Comparison of ENCODE assay signal across 8 mouse cellular contexts in the genomic region with DNA sequence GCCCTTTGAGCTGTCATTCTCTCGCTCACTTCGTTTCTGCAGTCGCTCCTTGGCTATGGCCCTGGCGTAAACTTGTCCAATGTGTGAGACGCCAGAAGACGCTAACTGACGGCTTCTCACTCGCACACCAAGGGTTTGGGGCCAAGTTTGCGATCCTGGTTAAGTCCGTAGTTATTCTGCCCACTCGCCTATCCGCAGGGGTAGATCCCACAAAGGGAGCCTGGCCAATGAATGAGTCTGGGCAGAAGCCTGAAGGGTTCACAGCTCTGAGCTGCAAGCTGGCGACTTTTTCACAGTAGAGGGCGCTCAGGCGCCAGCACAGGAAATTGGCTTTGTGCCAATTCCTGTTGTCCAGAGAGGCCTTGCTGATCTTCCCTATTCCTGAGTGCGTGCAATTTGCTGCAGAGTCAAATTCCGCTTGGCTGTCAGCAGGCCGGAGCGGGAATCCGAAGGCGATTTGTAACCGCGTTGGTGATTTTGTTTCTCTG. TPM values are rescaled to one million over a fixed set of nuclear protein-coding genes. Genes with fewer than 3 reads are reported as not detected.
DNase-seq lines count a peak whose midpoint lies in the region; ATAC-seq lines count a peak whose summit lies in the region.
"Not testable (repeated sequence)": the region's sequence is repeated elsewhere in the genome, so short reads cannot be mapped to it uniquely, and the experiment has no call there.

No protein-coding gene starts in this region.

- not testable (repeated sequence) for H3K36me3 ChIP-seq in embryonic facial prominence, embryonic 14.5 days (ENCODE audit: control insufficient read depth, insufficient read depth, low read length); heart, embryonic 11.5 days (ENCODE audit: control insufficient read depth, insufficient read depth, low read length); intestine, embryonic 16.5 days (ENCODE audit: control insufficient read depth, insufficient read depth, low read length); limb, embryonic 13.5 days; megakaryocyte, embryonic 14.5 days (replicated peaks; ENCODE audit: low read length)

- peak; percentile 6 to 25 for DNase-seq in B cell, adult 2 months
- peak; percentile 32 for DNase-seq in embryonic facial prominence, embryonic 14.5 days (ENCODE audit: low spot score)
- DNase-seq in retina, embryonic 14.5 days (ENCODE audit: low spot score): peak; percentile 46

- WGBS in embryonic facial prominence, embryonic 14.5 days: 20% methylated on average over 14 of the region's 23 CpGs
- WGBS in heart, embryonic 11.5 days (ENCODE audit: insufficient replicate concordance): 11% methylated on average over 20 of the region's 23 CpGs
- 12% methylated on average over 22 of the region's 23 CpGs for WGBS in intestine, embryonic 16.5 days
- 12% methylated on average over 23 of the region's 23 CpGs for WGBS in limb, embryonic 13.5 days

- not testable (repeated sequence) for H3K9me3 ChIP-seq in embryonic facial prominence, embryonic 14.5 days (ENCODE audit: control insufficient read depth, low read length); heart, embryonic 11.5 days (replicated peaks; ENCODE audit: control insufficient read depth, low read length); intestine, embryonic 16.5 days (ENCODE audit: control insufficient read depth, low read length); limb, embryonic 13.5 days; megakaryocyte, embryonic 14.5 days

- peak overlapping the region; percentile 18 for H3K4me3 ChIP-seq in embryonic facial prominence, embryonic 14.5 days (ENCODE audit: low read depth, low read length)
- not testable (repeated sequence) for H3K4me3 ChIP-seq in heart, embryonic 11.5 days (ENCODE audit: low read depth, low read length)
- H3K4me3 ChIP-seq in intestine, embryonic 16.5 days (ENCODE audit: low read length): peak overlapping the region; percentile 14
- H3K4me3 ChIP-seq in limb, embryonic 13.5 days: peak overlapping the region; percentile 20
- H3K4me3 ChIP-seq in megakaryocyte, embryonic 14.5 days (replicated peaks): peak overlapping the region; percentile 85

- not testable (repeated sequence) for H3K9ac ChIP-seq in embryonic facial prominence, embryonic 14.5 days (ENCODE audit: low read depth, low read length); heart, embryonic 11.5 days (ENCODE audit: low read depth, low read length); intestine, embryonic 16.5 days (ENCODE audit: low read depth, low read length); limb, embryonic 13.5 days

- H3K4me1 ChIP-seq in embryonic facial prominence, embryonic 14.5 days (ENCODE audit: control insufficient read depth, insufficient read depth, low read length); heart, embryonic 11.5 days (ENCODE audit: control insufficient read depth, insufficient read depth, low read length); intestine, embryonic 16.5 days (ENCODE audit: control insufficient read depth, insufficient read depth, low read length); limb, embryonic 13.5 days; megakaryocyte, embryonic 14.5 days: not testable (repeated sequence)

- H3K27me3 ChIP-seq in embryonic facial prominence, embryonic 14.5 days (replicated peaks; ENCODE audit: control insufficient read depth, insufficient read depth, low read length); heart, embryonic 11.5 days (ENCODE audit: control insufficient read depth, insufficient read depth, low read length); intestine, embryonic 16.5 days (replicated peaks; ENCODE audit: control insufficient read depth, insufficient read depth, low read length); megakaryocyte, embryonic 14.5 days (replicated peaks): not testable (repeated sequence)
- H3K27me3 ChIP-seq in limb, embryonic 13.5 days: peaks cover 21% of the 10 kb centered on the region

- not testable (repeated sequence) for H3K27ac ChIP-seq in embryonic facial prominence, embryonic 14.5 days (replicated peaks; ENCODE audit: low read depth, low read length); heart, embryonic 11.5 days (ENCODE audit: low read depth, low read length); intestine, embryonic 16.5 days (ENCODE audit: low read length); limb, embryonic 13.5 days

- peak overlapping the region; percentile 40 for H3K4me2 ChIP-seq in embryonic facial prominence, embryonic 14.5 days (ENCODE audit: low read depth, low read length)
- H3K4me2 ChIP-seq in heart, embryonic 11.5 days: peak overlapping the region; percentile 32
- H3K4me2 ChIP-seq in intestine, embryonic 16.5 days (ENCODE audit: low read depth, low read length): peak overlapping the region; percentile 43
- peak overlapping the region; percentile 45 for H3K4me2 ChIP-seq in limb, embryonic 13.5 days (replicated peaks)

- peak; percentile 71 for ATAC-seq in cerebellum, adult (ENCODE audit: insufficient number of reproducible peaks, low FRiP score, low TSS enrichment)
- ATAC-seq in embryonic facial prominence, embryonic 14.5 days (ENCODE audit: low read depth): peak; percentile 84
- peak; percentile 46 for ATAC-seq in heart, embryonic 11.5 days (replicated peaks; ENCODE audit: insufficient number of reproducible peaks, low FRiP score, low TSS enrichment)
- ATAC-seq in intestine, embryonic 16.5 days: peak; percentile 91
- ATAC-seq in limb, embryonic 13.5 days (ENCODE audit: low FRiP score, low read depth): peak; percentile 60

RNA-seq across cellular contexts. Expression of gene D13Ertd608e, which starts 0.6 kb away (rescaled TPM):
- polyA plus RNA-seq in embryonic facial prominence, embryonic 14.5 days (2014; fragmentation: Nextera tagmentation; extraction: Ambion mirVana): not detected in 2 replicates
- polyA plus RNA-seq in heart, embryonic 11.5 days (2014; fragmentation: Nextera tagmentation; extraction: Ambion mirVana): not detected in 2 replicates
- not detected in 2 replicates for polyA plus RNA-seq in intestine, embryonic 16.5 days (2015; fragmentation: Nextera tagmentation; extraction: Ambion mirVana)
- polyA plus RNA-seq in limb, embryonic 13.5 days (2015; fragmentation: Nextera tagmentation; extraction: Ambion mirVana): not detected in 2 replicates
- not detected in 2 replicates for polyA plus RNA-seq in megakaryocyte, embryonic 14.5 days (2012; ENCODE audit: insufficient read depth, low replicate concordance)

RNA-seq across cellular contexts. Expression of gene AF067063, which starts 6.4 kb away (rescaled TPM):
- polyA plus RNA-seq in embryonic facial prominence, embryonic 14.5 days (2014; fragmentation: Nextera tagmentation; extraction: Ambion mirVana): not detected in 2 replicates
- not detected in 2 replicates for polyA plus RNA-seq in heart, embryonic 11.5 days (2014; fragmentation: Nextera tagmentation; extraction: Ambion mirVana)
- polyA plus RNA-seq in intestine, embryonic 16.5 days (2015; fragmentation: Nextera tagmentation; extraction: Ambion mirVana): not detected in 2 replicates
- not detected in 2 replicates for polyA plus RNA-seq in limb, embryonic 13.5 days (2015; fragmentation: Nextera tagmentation; extraction: Ambion mirVana)
- not detected in 2 replicates for polyA plus RNA-seq in megakaryocyte, embryonic 14.5 days (2012; ENCODE audit: insufficient read depth, low replicate concordance)

RNA-seq across cellular contexts. Expression of gene Zfp131, which starts 45.7 kb away (rescaled TPM):
- polyA plus RNA-seq in embryonic facial prominence, embryonic 14.5 days (2014; fragmentation: Nextera tagmentation; extraction: Ambion mirVana): 34.9 and 37.4 TPM in 2 replicates
- 23.9 and 26.0 TPM in 2 replicates for polyA plus RNA-seq in heart, embryonic 11.5 days (2014; fragmentation: Nextera tagmentation; extraction: Ambion mirVana)
- 18.0 and 21.4 TPM in 2 replicates for polyA plus RNA-seq in intestine, embryonic 16.5 days (2015; fragmentation: Nextera tagmentation; extraction: Ambion mirVana)
- polyA plus RNA-seq in limb, embryonic 13.5 days (2015; fragmentation: Nextera tagmentation; extraction: Ambion mirVana): 41.3 and 42.3 TPM in 2 replicates
- 9.9 and 24.6 TPM in 2 replicates for polyA plus RNA-seq in megakaryocyte, embryonic 14.5 days (2012; ENCODE audit: insufficient read depth, low replicate concordance)

RNA-seq across cellular contexts. Expression of gene Tcstv1, which starts 58.2 kb away (rescaled TPM):
- polyA plus RNA-seq in embryonic facial prominence, embryonic 14.5 days (2014; fragmentation: Nextera tagmentation; extraction: Ambion mirVana): not detected in 2 replicates
- polyA plus RNA-seq in heart, embryonic 11.5 days (2014; fragmentation: Nextera tagmentation; extraction: Ambion mirVana): not detected in 2 replicates
- polyA plus RNA-seq in intestine, embryonic 16.5 days (2015; fragmentation: Nextera tagmentation; extraction: Ambion mirVana): not detected in 2 replicates
- not detected in 2 replicates for polyA plus RNA-seq in limb, embryonic 13.5 days (2015; fragmentation: Nextera tagmentation; extraction: Ambion mirVana)
- polyA plus RNA-seq in megakaryocyte, embryonic 14.5 days (2012; ENCODE audit: insufficient read depth, low replicate concordance): not detected in 2 replicates
